Comparison of ENCODE assay signal across 15 mouse cellular contexts in the genomic region with DNA sequence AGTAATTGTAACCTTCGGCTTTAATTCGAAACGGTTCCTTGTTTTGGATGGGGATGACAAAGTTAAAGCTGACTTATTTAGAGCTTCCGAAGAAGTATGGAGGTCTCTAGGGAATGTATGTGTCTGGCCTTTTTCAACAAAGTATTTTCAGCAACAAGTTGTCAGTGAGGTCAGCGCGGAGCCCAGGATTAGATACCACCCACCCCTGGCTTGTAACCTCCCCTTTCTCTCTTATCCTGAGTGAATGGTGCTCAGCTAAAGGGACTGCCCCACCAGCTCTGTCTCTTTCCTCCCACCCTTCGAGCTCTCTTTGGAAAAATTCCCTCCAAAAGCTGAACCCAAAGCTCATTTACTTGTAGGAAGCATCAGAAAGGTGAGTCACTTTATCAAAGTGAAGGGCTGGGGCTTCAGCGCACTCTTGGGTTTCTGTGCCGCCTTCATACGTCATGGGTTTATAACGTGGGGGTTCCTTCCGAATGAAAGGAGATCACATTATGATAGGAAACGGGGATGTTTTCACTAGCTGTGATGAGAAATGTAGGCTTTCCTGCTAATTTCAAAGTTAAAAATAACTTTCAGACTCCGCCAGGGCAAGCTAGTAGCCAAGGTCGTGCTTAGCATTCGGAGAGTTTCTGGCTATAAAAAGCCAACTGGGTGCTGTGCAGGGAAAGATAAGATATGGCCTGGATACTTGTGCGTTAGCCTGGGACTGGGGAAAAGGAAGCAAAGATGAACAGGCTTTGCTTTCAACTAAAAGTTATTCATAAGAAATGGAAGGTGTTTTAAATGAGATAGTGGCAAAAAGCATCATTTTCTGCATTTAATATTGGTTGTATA. TPM values are rescaled to one million over a fixed set of nuclear protein-coding genes. Genes with fewer than 3 reads are reported as not detected.
A peak's percentile ranks its signal among the peaks of the same experiment; 100 is the strongest.
DNase-seq lines count a peak whose midpoint lies in the region; ATAC-seq and TF ChIP-seq lines count a peak whose summit lies in the region.
"Had no signal": no experiment of that assay in that cellular context is flagged by ENCODE, and none has a peak within 500 bp of the region (broad histone marks: within the 10 kb centered on the region; RNA-seq: fewer than 3 reads in every experiment).

No protein-coding gene starts in this region.

- peak overlapping the region; percentile 55 for H3K4me2 ChIP-seq in heart, embryonic 11.5 days
- H3K4me2 ChIP-seq in kidney, postnatal 0 days (ENCODE audit: low read length) = peak overlapping the region; percentile 48
- H3K4me2 ChIP-seq in hindbrain, embryonic 12.5 days (replicated peaks) = no peak overlapping the region
- H3K4me2 ChIP-seq: embryonic facial prominence, embryonic 15.5 days; limb, embryonic 13.5 days; neural tube, embryonic 12.5 days had no signal

- H3K9ac ChIP-seq in heart, embryonic 11.5 days (ENCODE audit: low read depth, low read length) = peak overlapping the region; percentile 62
- 0 out of 2 replicates have a peak overlapping the region, but pooled peaks have one; percentile 13 for H3K9ac ChIP-seq in kidney, postnatal 0 days (ENCODE audit: low read depth, low read length)
- no peak overlapping the region for H3K9ac ChIP-seq in hindbrain, embryonic 12.5 days
- H3K9ac ChIP-seq: embryonic facial prominence, embryonic 15.5 days; limb, embryonic 13.5 days; neural tube, embryonic 12.5 days had no signal

- peak overlapping the region; percentile 92 for H3K27ac ChIP-seq in heart, embryonic 11.5 days (ENCODE audit: low read depth, low read length)
- no peak overlapping the region for H3K27ac ChIP-seq in kidney, postnatal 0 days
- H3K27ac ChIP-seq in hindbrain, embryonic 12.5 days = no peak overlapping the region
- H3K27ac ChIP-seq: embryonic facial prominence, embryonic 15.5 days; limb, embryonic 13.5 days; midbrain, embryonic 10.5 days; neural tube, embryonic 12.5 days had no signal

- no peaks in the 10 kb centered on the region for H3K27me3 ChIP-seq in heart, embryonic 11.5 days (ENCODE audit: control insufficient read depth, insufficient read depth, low read length)
- H3K27me3 ChIP-seq in kidney, postnatal 0 days (ENCODE audit: insufficient read depth, low read length) = no peaks in the 10 kb centered on the region
- no peaks in the 10 kb centered on the region for H3K27me3 ChIP-seq in hindbrain, embryonic 12.5 days
- H3K27me3 ChIP-seq: embryonic facial prominence, embryonic 15.5 days; neural tube, embryonic 12.5 days had no signal

- no peaks in the 10 kb centered on the region for H3K36me3 ChIP-seq in heart, embryonic 11.5 days (ENCODE audit: control insufficient read depth, insufficient read depth, low read length)
- H3K36me3 ChIP-seq in kidney, postnatal 0 days (ENCODE audit: insufficient read depth, low read length) = no peaks in the 10 kb centered on the region
- H3K36me3 ChIP-seq in hindbrain, embryonic 12.5 days = no peaks in the 10 kb centered on the region
- H3K36me3 ChIP-seq: embryonic facial prominence, embryonic 15.5 days; limb, embryonic 13.5 days; midbrain, embryonic 10.5 days; neural tube, embryonic 12.5 days had no signal

- no peak for TF ChIP-seq CTCF in kidney, postnatal 0 days (IDR thresholded peaks at IDR 0.05; ENCODE audit: low read depth)

- H3K4me1 ChIP-seq in heart, embryonic 11.5 days (ENCODE audit: control insufficient read depth, insufficient read depth, low read length) = peaks cover 15% of the 10 kb centered on the region; the same call in 1 of the 2 replicates
- 0 out of 2 replicates have a peak, but pooled peaks cover 4% of the 10 kb centered on the region for H3K4me1 ChIP-seq in kidney, postnatal 0 days (replicated peaks; ENCODE audit: insufficient read depth, low read length)
- no peaks in the 10 kb centered on the region for H3K4me1 ChIP-seq in hindbrain, embryonic 12.5 days

- DNase-seq in kidney, adult 9 months = peak; percentile 7
- no peak for DNase-seq in kidney, adult 8-10 months
- peak; percentile 10 to 16 for DNase-seq in adrenal gland, postnatal 36 days
- peak; percentile 41 for DNase-seq in kidney, postnatal 0 days (ENCODE audit: low spot score)
- no peak for DNase-seq in thymus, postnatal 4 days
- DNase-seq in cerebellum, adult 8-10 months = no peak
- DNase-seq: gastrocnemius, postnatal 10 days; right cerebral cortex, postnatal 4 days had no signal

- 19% methylated on average over 17 of the region's 17 CpGs for WGBS in heart, embryonic 11.5 days (ENCODE audit: insufficient replicate concordance)
- WGBS in kidney, postnatal 0 days = 42% methylated on average over 17 of the region's 17 CpGs
- 83% methylated on average over 17 of the region's 17 CpGs for WGBS in hindbrain, embryonic 12.5 days

- ATAC-seq in heart, embryonic 11.5 days (replicated peaks; ENCODE audit: insufficient number of reproducible peaks, low FRiP score, low TSS enrichment) = peak; percentile 83
- ATAC-seq in kidney, postnatal 0 days (replicated peaks; ENCODE audit: low FRiP score, low read depth) = no peak
- no peak for ATAC-seq in hindbrain, embryonic 12.5 days (ENCODE audit: low FRiP score)

- no peaks in the 10 kb centered on the region for H3K9me3 ChIP-seq in heart, embryonic 11.5 days (replicated peaks; ENCODE audit: control insufficient read depth, low read length)
- no peaks in the 10 kb centered on the region for H3K9me3 ChIP-seq in kidney, postnatal 0 days (replicated peaks; ENCODE audit: low read length)
- no peaks in the 10 kb centered on the region for H3K9me3 ChIP-seq in hindbrain, embryonic 12.5 days (replicated peaks)
- H3K9me3 ChIP-seq: embryonic facial prominence, embryonic 15.5 days; limb, embryonic 13.5 days; midbrain, embryonic 10.5 days; neural tube, embryonic 12.5 days had no signal

- H3K4me3 ChIP-seq in heart, embryonic 11.5 days (ENCODE audit: low read depth, low read length) = peak overlapping the region; percentile 49
- H3K4me3 ChIP-seq in kidney, postnatal 0 days (replicated peaks; ENCODE audit: low read depth, low read length) = no peak overlapping the region
- no peak overlapping the region for H3K4me3 ChIP-seq in hindbrain, embryonic 12.5 days
- H3K4me3 ChIP-seq: embryonic facial prominence, embryonic 15.5 days; limb, embryonic 13.5 days; midbrain, embryonic 10.5 days; neural tube, embryonic 12.5 days had no signal

RNA-seq across cellular contexts. Expression of a gene that starts 27.6 kb away (rescaled TPM):
- total RNA-seq in adrenal gland, postnatal 36 days (2021) = 1 to 10 TPM in 1 of 2 experiments, under 1 TPM in 1; 0.63 to 1.1 TPM
- polyA plus RNA-seq in heart, embryonic 11.5 days (2014; fragmentation: Nextera tagmentation; extraction: Ambion mirVana) = 17.5 and 19.0 TPM in 2 replicates
- 0.32 and 0.46 TPM in 2 replicates for polyA plus RNA-seq in kidney, postnatal 0 days (2015; fragmentation: Nextera tagmentation; extraction: Ambion mirVana)
- 0.22 and 0.34 TPM in 2 replicates for polyA plus RNA-seq in hindbrain, embryonic 12.5 days (2016; fragmentation: Nextera tagmentation; extraction: Ambion mirVana)

RNA-seq across cellular contexts. Expression of a gene that starts 35.9 kb away (rescaled TPM):
- total RNA-seq in adrenal gland, postnatal 36 days (2021) = not detected
- not detected in 2 replicates for polyA plus RNA-seq in heart, embryonic 11.5 days (2014; fragmentation: Nextera tagmentation; extraction: Ambion mirVana)
- polyA plus RNA-seq in kidney, postnatal 0 days (2015; fragmentation: Nextera tagmentation; extraction: Ambion mirVana) = not detected in 2 replicates
- not detected in 2 replicates for polyA plus RNA-seq in hindbrain, embryonic 12.5 days (2016; fragmentation: Nextera tagmentation; extraction: Ambion mirVana)
- total RNA-seq: gastrocnemius, postnatal 10 days had no signal
- polyA plus RNA-seq: embryonic facial prominence, embryonic 15.5 days; large intestine, adult 2 months; limb, embryonic 13.5 days; midbrain, embryonic 10.5 days; neural tube, embryonic 12.5 days had no signal

Comparison
In these comparisons a context has a peak if more than half of its experiments do, and no peak if none do; other contexts are left out.
1. DNase-seq: peak in kidney, adult 9 months (single experiment), adrenal gland, postnatal 36 days (2 of 2) and kidney, postnatal 0 days (single experiment); none in kidney, adult 8-10 months (0 of 2), thymus, postnatal 4 days (single experiment) and cerebellum, adult 8-10 months (single experiment).
2. RNA of a gene that starts 27.6 kb away (polyA plus RNA-seq): 17.5 to 19.0 TPM in heart, embryonic 11.5 days; 0.32 to 0.46 TPM in kidney, postnatal 0 days and 0.22 to 0.34 TPM in hindbrain, embryonic 12.5 days; every median in the first group is over 10 times any median in the second.